Mouse (Mus musculus) C2C12 (cell line): ENCODE data around the gene Mmp13.

ENCODE experiments used
- CEBPB ChIP-seq: IDR thresholded peaks from one replicate; pipeline ENCODE4 v1.6.1; 2011; ENCODE audit warnings: low read depth, mild to moderate bottlenecking, control low read depth, moderate library complexity
- CTCF ChIP-seq: IDR thresholded peaks from one replicate; pipeline ENCODE4 v1.5.1; 2011; ENCODE audit not compliant: control insufficient read depth, insufficient read depth, insufficient read length
- FOSL1 ChIP-seq: IDR thresholded peaks from one replicate; pipeline ENCODE4 v1.8.0; 2011; ENCODE audit warnings: mild to moderate bottlenecking, low read length; ENCODE audit not compliant: poor library complexity, insufficient read depth, severe bottlenecking
- MAX ChIP-seq: IDR thresholded peaks from one replicate; pipeline ENCODE4 v1.6.1; 2011; ENCODE audit warnings: mild to moderate bottlenecking, control low read depth
- USF1 ChIP-seq: IDR thresholded peaks from one replicate; pipeline ENCODE4 v1.6.1; 2011; ENCODE audit warnings: low read depth, mild to moderate bottlenecking, control low read depth, moderate library complexity

- TF ChIP-seq FOSL1: no peak
- no peak for TF ChIP-seq CTCF
- TF ChIP-seq CEBPB: no peak
- no peak for TF ChIP-seq MAX
- TF ChIP-seq USF1: no peak
These were observed 59.5 kb downstream of the Mmp13 start for GRCm38 (mm10) chr9:7331847-7332246.
